Mouse (Mus musculus): Measurements from ENCODE around the gene Synm. TPM values are rescaled to one million over a fixed set of nuclear protein-coding genes. Genes with fewer than 3 reads are reported as not detected.

Gene Synm
- total RNA-seq, 2 experiments from 2014 or later: 19.8 to 20.9 TPM

DNA sequence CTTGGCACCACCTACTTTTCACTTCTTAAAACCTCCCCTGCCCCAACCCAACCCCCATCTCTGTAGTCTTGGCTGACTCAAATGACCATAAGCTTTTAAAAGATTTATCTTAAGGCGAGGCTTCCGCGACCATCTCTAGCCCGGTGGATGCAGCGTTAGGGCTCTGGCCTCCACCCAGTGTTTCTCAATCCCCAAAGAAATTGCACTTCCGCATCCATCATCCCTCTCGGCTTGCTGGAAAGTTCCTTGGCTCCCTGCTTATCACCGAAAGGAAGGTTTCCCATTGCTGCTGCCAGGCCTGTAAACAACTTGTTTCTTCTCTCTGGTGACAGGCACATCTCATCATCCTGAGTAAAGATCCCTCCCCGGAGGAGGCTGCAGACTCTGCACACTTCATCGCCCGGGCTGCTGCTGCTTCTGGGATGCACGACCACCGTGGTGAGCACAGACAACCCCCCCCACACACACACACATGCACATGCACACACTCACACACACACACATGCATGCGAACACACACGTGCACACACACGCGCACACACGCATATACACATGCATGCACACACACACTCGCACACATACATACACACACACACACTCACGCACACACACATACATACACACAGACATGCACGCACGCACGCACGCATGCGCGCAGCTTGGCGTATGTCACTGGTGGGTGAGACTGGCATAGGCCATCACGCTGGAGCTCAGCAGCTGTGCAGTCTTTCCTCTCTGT is 61.5 kb downstream of the Synm start:
- DNase-seq: no peak

DNA sequence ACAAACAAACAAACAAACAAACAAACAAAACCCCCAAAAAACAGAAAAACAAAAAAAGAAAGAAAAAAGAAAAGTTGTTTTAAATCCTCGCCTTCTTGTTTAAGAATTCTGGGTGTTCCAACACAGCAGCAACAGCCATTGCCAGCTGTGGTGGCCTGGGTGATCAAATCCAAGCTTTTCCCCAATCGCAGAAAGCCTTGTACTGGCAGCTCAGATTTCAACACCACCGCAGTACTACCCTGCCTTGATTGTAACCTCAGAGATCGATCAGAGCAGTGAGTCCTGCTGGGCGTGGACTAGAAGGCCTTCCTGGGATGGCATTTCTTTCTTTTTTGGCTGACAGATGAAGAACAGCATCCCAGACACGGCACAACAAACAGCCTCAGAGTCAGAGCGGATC is 63.6 kb downstream of the Synm start:
- no peak for DNase-seq

DNA sequence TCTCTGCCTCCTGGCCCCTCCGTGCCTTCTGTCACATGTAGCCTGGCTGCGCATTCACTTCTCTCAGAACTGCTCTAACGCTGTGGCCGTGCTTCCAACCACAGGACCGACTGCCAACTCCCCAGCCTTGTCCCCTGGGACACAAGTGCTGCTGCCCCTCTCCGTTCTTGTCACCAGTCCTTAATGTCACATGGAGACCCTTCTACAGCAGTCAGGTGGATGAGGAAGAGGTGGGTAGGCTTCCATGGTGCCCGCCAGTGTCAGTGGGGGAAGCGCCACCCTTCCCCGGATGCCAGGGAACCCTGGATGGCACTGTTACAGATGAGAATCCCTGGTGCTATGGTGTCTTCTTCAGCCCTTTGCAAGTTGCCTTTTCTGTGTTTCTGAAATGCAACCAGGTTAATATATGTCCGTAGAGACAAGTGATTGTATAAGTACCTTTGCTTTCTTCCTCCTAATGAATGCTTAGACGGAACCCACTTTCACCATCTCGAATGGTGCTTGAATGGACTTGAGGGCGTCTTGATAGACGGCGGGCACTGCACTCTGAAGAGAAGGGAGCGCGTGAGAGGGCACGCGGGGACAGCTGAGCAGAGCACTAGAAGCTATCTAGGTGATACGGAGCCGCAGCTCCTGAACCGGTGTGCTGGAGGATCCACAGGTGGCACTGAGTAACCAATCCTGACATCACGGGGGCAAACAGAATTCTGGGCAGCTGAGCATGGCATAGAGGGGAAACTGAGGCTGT is 66.6 kb downstream of the Synm start:
- no peak for DNase-seq

DNA sequence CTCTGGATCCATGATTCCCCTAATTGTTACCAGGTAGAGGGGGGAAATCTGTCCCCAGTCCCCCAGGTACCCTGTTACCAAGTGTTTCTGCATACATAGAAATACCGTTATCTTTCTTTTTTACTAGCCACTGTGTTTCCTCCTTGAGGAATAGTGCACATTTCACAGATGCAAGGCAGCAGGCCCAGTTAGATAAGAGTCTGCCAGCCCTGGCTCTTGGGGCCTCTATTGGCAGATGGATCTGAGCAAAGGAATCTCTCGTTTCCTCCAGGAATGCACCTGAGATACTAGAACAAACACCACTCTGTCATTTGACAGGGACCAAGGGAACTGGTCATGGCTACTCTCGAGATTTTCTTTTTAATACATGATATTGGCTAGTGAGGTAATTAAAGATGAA is 67.4 kb downstream of the Synm start:
- no peak for DNase-seq

DNA sequence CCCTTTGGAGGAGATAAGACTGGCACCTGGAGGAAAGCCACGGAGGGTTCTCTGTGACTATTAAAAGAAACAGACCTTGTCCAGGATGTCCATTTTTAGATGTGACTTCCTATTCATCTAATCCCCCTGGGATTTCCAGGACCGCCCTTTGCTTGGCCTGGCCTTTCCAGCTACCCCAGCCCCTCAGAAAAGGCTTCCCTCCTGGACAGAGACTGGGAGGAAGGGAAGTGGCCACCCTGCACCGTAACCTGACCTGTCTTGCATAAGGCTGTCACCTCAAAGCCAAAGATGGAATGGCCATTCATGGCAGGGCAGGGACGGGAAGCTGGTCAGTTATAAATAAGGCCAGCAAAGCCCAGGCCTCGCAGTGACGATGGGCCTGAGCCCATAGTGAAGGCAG is 68.5 kb downstream of the Synm start:
- DNase-seq: no peak

DNA sequence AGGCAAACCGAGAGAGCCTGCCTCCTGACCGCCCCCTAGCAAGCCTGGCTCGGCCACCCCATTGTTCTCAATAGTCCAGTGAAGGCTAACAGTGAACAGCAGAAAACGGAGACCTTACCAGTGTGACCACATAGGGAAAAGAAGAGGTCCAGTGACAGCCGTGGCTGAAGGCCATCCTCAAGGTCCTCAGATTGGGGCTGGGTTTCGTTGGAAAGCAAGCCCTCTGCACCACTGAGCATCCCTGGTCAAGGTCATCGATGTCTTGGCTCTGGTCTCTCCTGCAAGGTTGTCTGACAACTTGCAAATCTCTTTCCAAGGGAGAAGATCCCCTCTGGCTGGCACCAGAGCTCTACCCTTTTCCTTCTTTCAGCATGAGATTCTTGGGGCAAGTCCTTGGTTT is 69.7 kb downstream of the Synm start:
- DNase-seq: no peak

DNA sequence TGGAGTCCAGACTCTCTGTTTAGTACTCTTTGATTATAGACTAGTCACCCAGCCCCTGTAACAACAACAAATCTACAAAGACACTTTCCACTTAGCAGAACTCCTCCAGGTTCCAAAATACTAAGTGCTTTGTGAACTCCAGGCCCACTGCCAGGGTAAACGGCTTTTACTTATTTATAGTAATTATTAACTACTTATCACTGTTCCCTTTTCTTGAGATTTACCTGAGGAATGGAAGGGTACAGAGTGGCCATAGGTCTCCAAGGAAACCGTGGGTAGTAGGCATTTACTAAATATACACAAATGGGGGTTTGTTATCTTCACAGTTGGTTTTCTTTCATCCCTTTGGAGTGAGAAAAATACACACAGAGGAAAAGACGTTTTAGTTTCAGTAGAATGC is 71.3 kb downstream of the Synm start:
- DNase-seq: no peak

DNA sequence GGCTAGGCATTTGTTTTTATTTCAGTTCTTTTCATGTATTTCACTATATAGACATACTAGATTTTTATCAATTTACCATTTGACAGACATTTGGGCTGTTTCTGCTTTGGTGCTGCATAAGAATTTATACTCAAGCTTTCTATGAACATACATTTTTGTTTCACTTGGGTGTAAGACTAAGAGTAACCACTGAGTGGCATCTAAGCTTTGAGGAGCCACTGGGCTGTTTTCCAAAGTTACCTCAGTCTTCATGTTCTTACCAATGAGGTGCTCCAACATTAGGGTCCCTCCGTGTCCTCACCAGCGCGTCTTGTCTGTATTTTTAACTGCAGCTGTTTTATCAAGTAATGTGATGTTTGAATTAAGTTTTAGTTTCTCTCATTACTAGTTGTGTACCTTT is 73.0 kb downstream of the Synm start:
- DNase-seq: no peak

DNA sequence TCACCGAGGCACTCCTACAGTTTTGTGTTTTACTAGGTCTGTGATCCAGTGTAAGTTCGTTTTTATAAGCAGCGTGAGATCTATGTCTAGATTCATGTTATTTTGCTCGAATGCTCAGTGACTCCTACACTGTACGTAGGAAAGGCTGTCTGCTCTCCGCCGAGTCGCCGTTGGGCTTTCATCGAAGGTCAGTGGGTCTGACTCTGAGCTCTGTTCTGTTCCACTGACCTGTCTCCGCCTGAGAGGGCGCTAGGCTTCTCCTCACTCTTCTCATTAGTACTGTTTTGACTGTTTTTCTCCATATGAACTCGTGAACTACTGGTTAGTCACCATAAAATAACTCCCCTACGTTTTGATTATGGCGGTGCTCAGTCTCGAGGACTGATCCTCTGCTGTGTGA is 76.5 kb downstream of the Synm start:
- no peak for DNase-seq

DNA sequence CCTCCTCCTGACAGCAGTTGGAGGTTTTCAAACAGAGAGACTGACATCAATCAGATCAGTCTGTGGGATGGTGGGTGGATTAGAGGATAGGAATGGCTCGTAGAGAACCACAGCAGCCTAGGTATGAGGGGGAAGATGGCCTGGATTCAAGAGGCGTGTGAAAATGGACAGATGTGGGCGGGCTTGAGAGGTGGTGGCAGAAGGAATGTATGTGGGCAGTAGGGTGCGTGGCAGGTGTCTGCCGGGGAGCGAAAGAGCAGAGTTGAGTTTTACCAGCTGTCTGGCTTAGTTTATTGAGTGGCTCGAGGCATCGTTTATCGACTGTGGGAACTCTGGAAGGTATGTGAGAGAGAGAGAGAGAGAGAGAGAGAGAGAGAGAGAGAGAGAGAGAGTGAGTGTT is 78.5 kb downstream of the Synm start:
- no peak for DNase-seq

Small RNA genes lying within 50 kb of the gene (microRNA-seq; reads per million reads assigned to microRNA genes)
- gene Gm23844: 0 reads per million in 2 experiments

Other genes starting within 250 kb of the Synm start
- gene Lrrc28, start 114.5 kb downstream of the Synm start, total RNA-seq (2021): 10 to 100 TPM; 38.3 to 46.2 TPM
- 1 to 10 TPM; 6.2 to 9.0 TPM for gene Ttc23, start 112.3 kb downstream of the Synm start, total RNA-seq (2021)
- gene Igf1r, start 193.1 kb upstream of the Synm start, total RNA-seq (2021): 10 to 100 TPM; 37.4 to 41.9 TPM